Mouse (Mus musculus) forebrain, embryonic 15.5 days (tissue): ENCODE results near the gene 4933415A04Rik. TPM values are rescaled to one million over a fixed set of nuclear protein-coding genes. Genes with fewer than 3 reads are reported as not detected.

Source experiments
- ATAC-seq: fragments of 200-750 bp; cut with Nextera tagmentation; replicated peaks from 2 replicates; pipeline ENCODE4 v1.8.0; 2017; ENCODE audit warnings: mild to moderate bottlenecking, moderate TSS enrichment, moderate library complexity
- H3K27ac ChIP-seq: fragments of 300-500 bp; sonication (generic); replicated peaks from 2 replicates; pipeline ENCODE4 v1.5.1; 2015; ENCODE audit warnings: mild to moderate bottlenecking, inconsistent platforms
- H3K27me3 ChIP-seq: fragments of 300-500 bp; sonication (generic); 2 replicates; pipeline ENCODE4 v1.6.1; 2015; ENCODE audit warnings: inconsistent platforms
- H3K36me3 ChIP-seq: fragments of 300-500 bp; sonication (generic); 2 replicates; pipeline ENCODE4 v1.6.1; 2015; ENCODE audit warnings: mild to moderate bottlenecking, inconsistent platforms
- H3K4me1 ChIP-seq: fragments of 300-500 bp; sonication (generic); 2 replicates; pipeline ENCODE4 v1.6.1; 2015; ENCODE audit warnings: inconsistent platforms
- H3K4me2 ChIP-seq: fragments of 300-500 bp; sonication (generic); replicated peaks from 2 replicates; pipeline ENCODE4 v1.6.1; 2015; ENCODE audit warnings: mild to moderate bottlenecking, inconsistent platforms
- H3K4me3 ChIP-seq: fragments of 300-500 bp; sonication (generic); 2 replicates; pipeline ENCODE4 v1.5.1; 2015; ENCODE audit warnings: mild to moderate bottlenecking, inconsistent platforms
- H3K9ac ChIP-seq: fragments of 300-500 bp; sonication (generic); replicated peaks from 2 replicates; pipeline ENCODE4 v1.6.1; 2015; ENCODE audit warnings: mild to moderate bottlenecking, inconsistent platforms
- H3K9me3 ChIP-seq: fragments of 300-500 bp; sonication (generic); 2 replicates; pipeline ENCODE4 v1.6.1; 2016; ENCODE audit warnings: inconsistent platforms
- WGBS: fragments of 180-500 bp; shearing (Covaris S2); methylation state at CpG from one replicate; pipeline ENCODE4 v1.1.7; 2015; ENCODE audit warnings: mixed read lengths; 5-methylcytosine and 5-hydroxymethylcytosine counted together
- polyA plus RNA-seq: library from polyadenylated mRNA; unstranded; fragments of >200 nt; fragmentation: Nextera tagmentation; extraction: Ambion mirVana; gene quantifications from 2 replicates; pipeline ENCODE4 v1.2.1, GENCODE M21; 2015

The 4933415A04Rik gene
- 2.9 and 3.6 TPM in 2 replicates for polyA plus RNA-seq

DNA sequence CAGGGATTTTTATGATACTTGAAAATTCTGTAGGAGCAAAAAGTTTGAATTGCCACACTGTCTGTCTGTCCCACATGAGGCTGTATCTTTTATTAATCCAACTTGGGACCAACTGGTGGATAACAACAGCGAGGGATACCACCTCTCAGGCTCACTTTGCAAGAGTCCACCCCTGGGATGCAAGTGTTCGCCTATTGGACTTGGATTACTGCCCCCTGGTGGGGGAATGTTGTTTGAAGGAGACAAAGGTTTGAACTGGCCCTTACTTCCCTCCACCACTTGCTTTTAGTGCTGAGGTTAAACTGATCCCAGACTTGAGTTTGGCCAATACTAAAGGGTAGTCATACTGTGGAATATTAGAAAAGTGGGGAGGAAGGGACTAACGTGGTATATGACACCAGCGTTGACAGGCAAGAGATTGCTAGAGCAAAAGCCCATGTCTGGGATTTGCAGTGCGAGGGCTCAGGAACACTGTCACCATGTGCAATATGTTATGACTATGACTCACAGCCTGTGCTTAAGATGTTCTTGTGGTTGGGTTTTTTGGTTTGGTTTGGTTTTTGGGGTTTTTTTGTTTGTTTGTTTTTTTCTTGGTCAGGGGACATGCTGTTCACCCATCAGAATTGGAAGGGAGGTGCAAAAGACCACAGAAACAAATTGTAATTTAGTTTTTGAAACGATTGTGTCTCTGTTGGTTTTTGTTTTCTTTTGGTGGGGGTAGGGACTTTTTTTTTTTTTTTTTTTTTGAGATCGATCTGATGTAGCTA, at the start of gene 4933415A04Rik:
4933415A04Rik (plus strand) TSS at position 717 of the 767 bp plus-strand sequence.
- Histone ChIP-seq H3K4me1 (no peaks in the 10 kb centered on the region), H3K9ac (no peak within 1 kb of the TSS), H3K4me3 (no peak within 1 kb of the TSS), H3K27me3 (no peaks in the 10 kb centered on the region), H3K27ac (no peak within 1 kb of the TSS), H3K9me3 (no peaks in the 10 kb centered on the region), H3K4me2 (no peak within 1 kb of the TSS), H3K36me3 (peaks cover 10% of the 10 kb centered on the region; the same call in 1 of the 2 replicates)
- WGBS: 72% methylated on average over 7 of the region's 7 CpGs
- 0 out of 2 replicates have a peak, but pooled peaks have one; percentile 51 for ATAC-seq

DNA sequence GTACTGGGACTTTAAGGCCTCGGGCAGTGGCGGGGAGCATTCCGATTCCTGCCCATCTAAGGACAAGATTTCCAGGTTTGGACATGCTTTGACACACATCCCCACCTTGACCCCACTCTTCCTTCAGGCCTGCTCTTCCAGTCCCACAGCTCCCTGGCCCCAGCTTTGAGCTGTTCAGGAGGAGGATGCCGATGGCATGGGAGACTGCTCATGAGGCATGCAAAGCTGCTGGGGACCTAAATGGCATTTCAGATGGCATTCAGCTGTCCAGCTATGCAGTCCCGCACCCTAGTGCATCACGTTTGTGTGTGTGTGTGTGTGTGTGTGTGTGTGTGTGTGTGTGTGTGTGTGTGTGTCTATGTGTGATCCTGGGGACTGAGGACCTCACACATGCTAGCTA, 49.8 kb upstream of the 4933415A04Rik start:
- H3K4me3 ChIP-seq: no peak overlapping the region
- H3K9ac ChIP-seq: no peak overlapping the region
- H3K4me2 ChIP-seq: no peak overlapping the region
- no peaks in the 10 kb centered on the region for H3K36me3 ChIP-seq
- ATAC-seq: no peak
- WGBS: 92% methylated on average over 6 of the region's 6 CpGs
- no peaks in the 10 kb centered on the region for H3K27me3 ChIP-seq
- H3K9me3 ChIP-seq: no peaks in the 10 kb centered on the region
- peaks cover 13% of the 10 kb centered on the region; the same call in 1 of the 2 replicates for H3K4me1 ChIP-seq
- no peak overlapping the region for H3K27ac ChIP-seq

DNA sequence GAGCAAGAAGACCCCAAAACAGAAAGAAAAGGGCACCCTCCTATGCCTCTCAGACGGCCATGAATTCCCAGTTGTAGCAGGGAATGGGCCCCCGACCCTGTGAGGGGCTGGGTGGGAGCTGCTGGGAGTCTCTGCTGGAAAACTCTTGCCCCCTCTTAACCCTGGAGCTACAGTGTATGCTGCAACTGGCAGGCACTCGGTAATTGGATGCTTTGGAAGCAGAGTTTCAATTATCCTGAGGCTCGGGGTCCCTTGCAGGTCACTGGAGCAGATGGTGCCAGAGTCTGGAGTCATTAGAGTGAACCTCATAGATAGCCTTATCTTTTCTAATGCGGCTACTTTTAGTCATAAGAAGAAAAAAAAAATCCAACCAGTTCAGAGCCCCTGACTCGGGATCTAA, 47.0 kb upstream of the 4933415A04Rik start:
- no peak overlapping the region for H3K9ac ChIP-seq
- ATAC-seq: no peak

DNA sequence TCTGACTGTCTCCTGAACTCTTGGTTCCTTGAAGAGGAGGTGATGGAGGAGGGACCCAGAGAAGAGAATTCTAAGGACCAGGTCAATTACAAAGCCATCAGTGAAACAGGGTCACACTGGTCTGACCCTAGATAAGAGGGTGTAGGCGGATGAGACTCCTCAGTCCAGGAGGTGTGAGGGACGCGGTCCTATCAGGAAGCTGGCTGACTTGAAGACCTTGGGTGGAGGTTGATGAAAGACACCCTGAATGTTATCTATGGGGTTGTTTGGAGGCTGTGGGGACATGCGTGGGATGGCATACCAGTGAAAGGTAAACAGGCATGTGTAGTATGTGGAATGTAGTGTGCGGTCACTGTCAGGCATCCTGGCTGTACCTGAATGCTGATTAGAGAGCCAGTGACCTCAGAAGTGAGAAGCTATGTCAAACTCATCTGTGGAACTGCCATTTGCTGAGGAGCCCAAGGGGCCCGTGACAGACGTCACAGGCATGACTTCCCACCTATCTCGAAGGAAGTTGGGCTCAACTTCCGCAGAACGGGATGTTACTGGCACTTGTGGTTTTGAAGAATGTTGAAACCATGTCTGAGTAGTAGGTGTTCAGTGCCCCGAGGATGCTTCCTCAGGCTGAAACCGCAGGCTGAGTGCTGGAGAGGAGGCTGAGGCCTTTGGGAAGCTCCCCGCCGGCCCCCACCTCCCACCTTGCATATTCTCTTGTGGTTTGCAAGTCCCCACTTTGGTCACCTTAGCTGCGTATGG, 43.0 kb upstream of the 4933415A04Rik start:
- H3K4me2 ChIP-seq: no peak overlapping the region
- H3K4me3 ChIP-seq: no peak overlapping the region
- no peaks in the 10 kb centered on the region for H3K27me3 ChIP-seq
- no peaks in the 10 kb centered on the region for H3K36me3 ChIP-seq
- H3K27ac ChIP-seq: no peak overlapping the region
- H3K9ac ChIP-seq: no peak overlapping the region
- 94% methylated on average over 15 of the region's 15 CpGs for WGBS
- H3K4me1 ChIP-seq: peaks cover 31% of the 10 kb centered on the region
- no peak for ATAC-seq
- H3K9me3 ChIP-seq: no peaks in the 10 kb centered on the region

More for the DNA sequence above, 47.0 kb upstream of the 4933415A04Rik start:
- no peak overlapping the region for H3K4me3 ChIP-seq
- H3K27ac ChIP-seq: no peak overlapping the region
- H3K36me3 ChIP-seq: no peaks in the 10 kb centered on the region
- H3K4me2 ChIP-seq: no peak overlapping the region
- WGBS: 19% methylated on average over 6 of the region's 6 CpGs
- H3K27me3 ChIP-seq: no peaks in the 10 kb centered on the region
- no peaks in the 10 kb centered on the region for H3K9me3 ChIP-seq
- H3K4me1 ChIP-seq: peaks cover 13% of the 10 kb centered on the region; the same call in 1 of the 2 replicates

DNA sequence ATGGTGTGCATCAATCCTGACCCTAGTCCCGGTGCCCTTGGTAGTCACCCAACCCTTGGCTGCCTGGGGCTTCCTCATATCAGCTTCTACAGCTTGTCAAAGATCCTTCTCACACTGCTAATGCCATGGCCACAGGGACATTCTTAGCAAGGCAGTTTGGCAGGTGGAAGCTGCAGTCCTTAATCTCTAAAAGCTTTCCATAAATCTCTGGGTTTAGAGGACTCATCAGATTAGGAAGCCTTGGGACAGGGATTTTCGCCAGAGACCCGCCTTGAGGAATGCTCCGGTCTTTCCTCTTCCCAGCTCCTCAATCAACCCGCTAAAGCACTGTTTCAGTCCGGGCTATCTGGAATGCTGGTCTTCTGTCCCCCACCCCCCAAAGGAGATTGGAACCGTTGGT, 42.0 kb upstream of the 4933415A04Rik start:
- Histone ChIP-seq H3K36me3 (no peaks in the 10 kb centered on the region), H3K27me3 (no peaks in the 10 kb centered on the region), H3K4me1 (peaks cover 32% of the 10 kb centered on the region), H3K9ac (no peak overlapping the region), H3K27ac (no peak overlapping the region), H3K4me3 (no peak overlapping the region), H3K9me3 (no peaks in the 10 kb centered on the region), H3K4me2 (no peak overlapping the region)
- no peak for ATAC-seq
- WGBS: 93% methylated on average over 7 of the region's 7 CpGs

DNA sequence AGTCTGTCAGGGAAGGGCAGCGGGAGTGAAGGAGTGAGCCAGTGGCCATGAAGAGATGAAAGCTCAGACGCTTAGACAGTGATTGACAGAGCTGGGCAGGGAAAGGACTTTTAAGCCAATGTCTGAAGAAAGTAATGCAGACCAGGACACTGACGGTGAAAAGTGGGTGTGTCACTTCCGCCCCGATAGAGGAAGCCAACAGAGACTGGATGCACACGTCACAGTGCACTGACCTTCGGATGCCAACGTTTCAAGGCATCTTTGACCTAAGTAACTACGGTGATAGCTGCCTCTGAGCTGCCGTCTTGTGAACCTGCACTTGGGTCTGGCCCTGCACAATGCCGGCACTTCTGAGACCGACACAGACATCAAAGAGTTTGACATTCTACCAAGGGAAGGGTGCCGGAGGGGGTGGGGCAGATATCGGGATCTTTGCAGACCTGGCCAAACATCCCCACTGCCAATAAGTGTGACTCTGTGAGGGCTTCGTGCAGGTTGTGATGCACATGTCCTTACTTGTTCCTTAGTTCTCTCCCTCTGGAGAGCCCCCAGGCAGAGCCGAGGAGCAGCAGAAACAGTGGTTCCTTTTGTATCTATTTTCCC, 40.9 kb upstream of the 4933415A04Rik start:
- no peak overlapping the region for H3K4me3 ChIP-seq
- peaks cover 33% of the 10 kb centered on the region for H3K4me1 ChIP-seq
- no peak overlapping the region for H3K9ac ChIP-seq
- no peak overlapping the region for H3K27ac ChIP-seq
- no peaks in the 10 kb centered on the region for H3K27me3 ChIP-seq
- no peak overlapping the region for H3K4me2 ChIP-seq
- H3K9me3 ChIP-seq: no peaks in the 10 kb centered on the region
- no peaks in the 10 kb centered on the region for H3K36me3 ChIP-seq
- 27% methylated on average over 16 of the region's 16 CpGs for WGBS
- ATAC-seq: no peak

DNA sequence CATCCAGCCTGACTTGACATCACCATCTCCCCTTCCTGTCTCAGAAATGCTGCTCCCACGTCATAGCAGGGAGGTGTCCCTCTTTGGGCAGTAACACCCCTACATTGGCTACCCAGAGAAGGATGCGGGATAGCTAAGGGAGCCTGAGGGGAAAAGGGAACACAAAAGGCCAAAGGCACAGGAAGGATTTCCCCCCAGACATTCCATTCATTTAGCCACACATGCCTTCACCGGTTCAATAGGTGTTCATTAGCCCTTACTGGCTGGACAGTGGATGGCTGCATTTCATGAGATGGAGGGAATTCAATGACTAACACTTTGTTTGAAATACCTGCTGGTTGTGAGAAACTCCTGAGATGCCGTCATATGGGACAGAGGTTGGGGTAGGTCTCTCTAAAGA, 40.2 kb upstream of the 4933415A04Rik start:
- Histone ChIP-seq H3K4me3 (no peak overlapping the region), H3K4me1 (peaks cover 33% of the 10 kb centered on the region), H3K4me2 (no peak overlapping the region), H3K9me3 (no peaks in the 10 kb centered on the region), H3K27me3 (no peaks in the 10 kb centered on the region), H3K36me3 (no peaks in the 10 kb centered on the region), H3K27ac (no peak overlapping the region), H3K9ac (no peak overlapping the region)
- WGBS: 16% methylated on average over 4 of the region's 4 CpGs
- ATAC-seq: no peak

DNA sequence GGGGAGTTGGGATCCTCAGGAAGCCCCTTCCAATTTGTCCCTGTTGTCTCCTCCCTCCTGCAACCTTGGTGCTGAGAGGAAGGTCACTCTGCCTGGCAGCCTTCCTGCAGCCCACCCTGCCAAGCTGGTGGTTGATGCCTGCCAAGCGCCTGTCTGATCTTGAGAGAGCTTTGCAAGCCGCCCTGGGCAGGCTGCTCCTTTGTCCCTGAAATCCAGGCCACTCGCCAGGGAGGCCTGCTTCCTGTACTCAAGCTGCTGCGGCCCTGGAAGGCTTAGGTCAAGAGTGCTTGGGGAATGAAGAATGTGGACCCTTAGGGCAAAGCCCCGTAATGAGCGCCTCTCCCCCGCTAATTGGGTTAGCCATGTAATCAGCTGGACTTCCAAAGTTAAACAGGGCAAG, 38.7 kb upstream of the 4933415A04Rik start:
- Histone ChIP-seq H3K27me3 (no peaks in the 10 kb centered on the region), H3K9ac (no peak overlapping the region), H3K27ac (peak overlapping the region; percentile 69), H3K4me2 (no peak overlapping the region), H3K4me1 (peaks cover 33% of the 10 kb centered on the region), H3K4me3 (no peak overlapping the region), H3K36me3 (no peaks in the 10 kb centered on the region), H3K9me3 (no peaks in the 10 kb centered on the region)
- peak; percentile 86 for ATAC-seq
- 7% methylated on average over 7 of the region's 7 CpGs for WGBS

DNA sequence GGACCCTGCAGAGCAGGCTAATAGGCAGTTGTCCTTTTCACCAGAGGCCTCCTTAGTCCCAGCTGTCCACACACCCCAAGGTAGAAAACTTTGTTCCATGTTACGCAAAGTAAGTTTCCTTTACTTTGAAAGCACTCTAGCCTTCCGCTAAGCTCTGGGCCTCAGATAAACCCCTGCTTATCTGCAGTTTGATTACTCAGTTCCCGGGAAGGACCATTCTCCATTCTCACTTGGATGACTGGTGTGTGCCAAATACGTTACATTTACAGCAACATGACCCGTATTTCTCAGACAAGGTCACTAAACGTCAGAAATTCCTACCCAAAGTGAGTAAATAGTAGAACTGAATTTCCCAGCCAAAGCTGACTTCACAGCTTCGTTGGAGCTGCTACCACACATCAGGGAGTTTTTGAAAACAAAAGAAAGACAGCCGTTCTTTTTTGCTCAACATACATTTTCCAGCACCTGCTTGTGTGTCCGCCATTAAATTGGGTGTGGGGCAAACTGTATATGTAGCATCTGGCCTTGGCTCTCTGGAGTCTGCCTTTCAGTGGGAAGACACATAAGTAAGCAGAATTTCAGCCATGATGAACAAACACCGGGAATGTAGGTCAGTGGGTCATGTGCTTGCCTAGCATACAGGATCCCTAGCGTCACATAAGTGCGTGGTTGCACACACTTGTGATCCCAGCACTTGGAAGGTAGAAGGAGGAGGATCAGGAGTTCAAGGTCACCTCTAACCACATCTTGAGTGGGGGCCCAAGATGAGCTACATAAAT, 38.0 kb upstream of the 4933415A04Rik start:
- H3K9me3 ChIP-seq: no peaks in the 10 kb centered on the region
- no peak overlapping the region for H3K9ac ChIP-seq
- no peak overlapping the region for H3K4me2 ChIP-seq
- H3K4me1 ChIP-seq: peaks cover 33% of the 10 kb centered on the region
- peak overlapping the region; percentile 69 for H3K27ac ChIP-seq
- H3K4me3 ChIP-seq: no peak overlapping the region
- 38% methylated on average over 12 of the region's 12 CpGs for WGBS
- H3K27me3 ChIP-seq: no peaks in the 10 kb centered on the region
- H3K36me3 ChIP-seq: no peaks in the 10 kb centered on the region
- no peak; the same call in 1 of the 2 replicates for ATAC-seq

DNA sequence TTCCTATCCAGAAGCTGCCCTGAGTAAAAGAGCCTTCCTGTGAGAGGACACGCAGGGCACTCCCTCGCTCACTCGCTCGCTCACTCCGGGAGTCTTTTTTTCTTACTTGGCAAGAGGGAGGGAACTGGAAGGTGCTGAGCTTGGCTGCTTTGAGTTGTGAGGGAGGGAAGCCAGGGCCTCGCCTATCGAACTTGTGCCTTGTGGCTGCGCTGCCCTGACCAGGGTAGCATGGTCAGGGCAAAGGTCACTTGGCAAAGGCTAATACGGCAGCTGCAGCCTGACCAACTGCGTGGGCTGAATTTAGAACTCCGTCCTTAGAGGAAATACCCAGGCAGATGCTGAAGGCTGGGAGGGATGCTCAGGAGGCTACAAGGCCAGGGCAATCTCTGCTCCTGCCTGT, 37.1 kb upstream of the 4933415A04Rik start:
- H3K4me1 ChIP-seq: peaks cover 33% of the 10 kb centered on the region
- H3K27ac ChIP-seq: no peak overlapping the region
- no peaks in the 10 kb centered on the region for H3K27me3 ChIP-seq
- no peak overlapping the region for H3K4me2 ChIP-seq
- WGBS: 46% methylated on average over 11 of the region's 11 CpGs
- no peak overlapping the region for H3K9ac ChIP-seq
- no peak for ATAC-seq
- no peaks in the 10 kb centered on the region for H3K36me3 ChIP-seq
- no peak overlapping the region for H3K4me3 ChIP-seq
- no peaks in the 10 kb centered on the region for H3K9me3 ChIP-seq

DNA sequence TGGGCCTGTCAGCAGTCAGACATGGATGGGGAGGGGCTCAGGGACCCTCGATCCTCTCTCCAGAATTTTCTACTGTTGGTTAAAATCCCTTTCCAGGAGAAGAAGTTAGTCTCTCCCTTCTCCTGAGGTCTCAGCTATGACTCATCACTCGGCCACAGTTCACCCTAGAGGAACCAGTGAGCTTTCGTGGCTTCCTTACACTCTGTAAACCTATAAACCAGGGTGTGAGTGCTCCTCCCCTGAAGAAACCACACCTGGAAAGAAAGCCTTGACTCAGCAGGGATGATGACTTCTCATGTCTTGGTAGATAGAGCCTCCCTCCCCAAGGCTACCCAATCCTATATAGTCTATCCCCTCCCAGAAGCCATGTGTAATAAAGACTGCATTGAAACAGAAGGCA, 35.1 kb upstream of the 4933415A04Rik start:
- no peaks in the 10 kb centered on the region for H3K36me3 ChIP-seq
- H3K9me3 ChIP-seq: no peaks in the 10 kb centered on the region
- ATAC-seq: no peak
- no peak overlapping the region for H3K4me2 ChIP-seq
- peaks cover 26% of the 10 kb centered on the region for H3K4me1 ChIP-seq
- no peak overlapping the region for H3K4me3 ChIP-seq
- no peak overlapping the region for H3K9ac ChIP-seq
- no peak overlapping the region for H3K27ac ChIP-seq
- no peaks in the 10 kb centered on the region for H3K27me3 ChIP-seq
- 90% methylated on average over 3 of the region's 3 CpGs for WGBS
